Mouse (Mus musculus): Measurements from ENCODE around the gene Agbl4. TPM values are rescaled to one million over a fixed set of nuclear protein-coding genes. Genes with fewer than 3 reads are reported as not detected.

Gene Agbl4
- total RNA-seq, 2 experiments from 2014 or later, result not detected

DNA sequence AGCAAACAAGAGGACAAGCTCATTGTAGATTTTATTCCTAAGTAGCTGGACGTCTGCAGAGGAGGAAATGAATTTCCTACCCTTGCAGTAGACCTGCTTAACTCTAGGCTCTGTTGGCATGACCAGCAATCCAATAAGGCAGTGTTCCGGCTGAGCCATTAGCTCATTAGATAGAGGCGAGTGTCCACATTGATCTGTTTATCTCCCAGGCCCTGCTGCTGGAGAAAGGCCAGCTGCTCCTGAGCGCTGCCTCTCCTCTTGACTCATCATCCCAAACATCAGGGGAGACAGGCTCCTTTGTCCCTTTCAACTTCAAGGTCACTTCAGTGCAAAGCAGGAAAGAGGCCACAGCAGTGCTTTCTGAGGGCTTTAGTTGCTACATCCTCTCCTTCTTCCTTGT lies 858.0 kb downstream of the Agbl4 start:
- ATAC-seq (ENCODE audit: poor library complexity, severe bottlenecking), result no peak

DNA sequence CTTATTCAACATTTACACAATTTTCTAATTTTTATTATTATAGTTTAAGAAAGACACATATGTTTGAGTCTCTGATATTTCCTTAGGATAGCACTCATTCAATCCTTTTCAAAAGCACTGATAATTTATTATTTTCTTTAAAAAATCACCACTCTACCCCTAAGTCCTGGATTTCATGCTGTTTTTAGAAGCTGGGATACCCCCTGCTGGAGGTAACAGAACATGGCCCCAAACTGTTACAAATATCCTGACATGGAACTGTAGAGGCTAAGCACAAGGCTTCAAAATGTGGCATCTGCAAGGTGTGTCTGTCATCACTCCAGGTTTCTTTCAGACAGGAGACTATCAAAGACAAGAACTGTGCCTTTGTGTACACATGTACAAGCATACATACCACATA lies 859.5 kb downstream of the Agbl4 start:
- ATAC-seq (ENCODE audit: poor library complexity, severe bottlenecking), result no peak

DNA sequence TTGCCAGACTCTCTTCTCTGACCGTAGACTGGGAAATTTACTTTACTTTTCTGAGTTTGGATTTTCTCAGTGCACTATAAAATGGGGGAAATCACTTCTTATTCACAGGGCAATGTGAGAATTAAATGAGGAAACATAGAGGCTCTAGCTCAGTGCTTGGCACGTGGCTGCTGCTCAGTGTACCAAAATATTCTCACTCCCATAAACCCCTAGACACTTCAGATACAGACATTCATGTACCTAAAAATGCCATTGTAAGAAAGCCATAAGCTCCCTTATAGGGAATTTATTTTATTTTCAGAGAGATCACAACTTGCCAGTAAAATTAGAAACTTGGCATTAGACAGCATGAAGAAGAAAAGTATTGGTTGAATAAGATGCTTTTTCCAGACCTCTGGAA lies 883.5 kb downstream of the Agbl4 start:
- ATAC-seq (ENCODE audit: poor library complexity, severe bottlenecking), result no peak

DNA sequence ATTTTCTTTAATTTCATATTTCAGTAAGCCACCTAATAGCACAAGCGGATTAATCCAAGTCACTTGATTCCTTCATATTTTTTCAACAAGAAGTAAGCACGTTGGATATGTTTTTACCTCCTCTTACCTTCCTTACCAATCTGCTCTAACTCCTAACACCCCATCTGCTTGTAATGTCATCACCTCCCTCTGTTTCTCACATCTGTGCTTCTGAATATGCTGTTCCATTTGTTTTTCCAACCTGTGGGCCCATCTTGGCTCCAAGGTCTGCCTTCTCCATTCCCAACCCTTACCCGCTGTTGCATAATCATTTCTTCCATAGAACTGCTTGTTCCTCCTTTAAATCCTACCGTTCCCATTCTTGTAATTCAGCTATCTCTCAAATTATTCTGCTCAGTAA lies 884.4 kb downstream of the Agbl4 start:
- ATAC-seq (ENCODE audit: poor library complexity, severe bottlenecking), result no peak

DNA sequence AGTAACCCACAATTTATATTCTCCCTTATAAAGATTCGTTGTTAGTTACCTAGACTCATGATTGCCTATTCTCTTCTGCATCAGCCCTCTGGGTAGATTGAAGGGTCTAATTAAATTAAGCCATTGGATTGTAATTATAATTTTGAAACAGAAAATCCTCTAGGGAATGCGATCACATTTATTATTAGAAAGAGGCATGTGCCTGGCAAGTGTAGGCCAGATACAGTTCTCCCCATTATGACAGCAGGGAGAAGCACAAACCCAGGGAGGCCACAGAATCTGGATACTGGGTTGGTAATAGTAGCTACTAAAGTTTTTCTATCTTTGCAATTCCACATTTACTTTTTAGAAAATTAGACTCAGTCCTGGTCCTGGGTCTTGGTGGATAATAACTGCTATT lies 887.2 kb downstream of the Agbl4 start:
- ATAC-seq (ENCODE audit: poor library complexity, severe bottlenecking), result no peak

DNA sequence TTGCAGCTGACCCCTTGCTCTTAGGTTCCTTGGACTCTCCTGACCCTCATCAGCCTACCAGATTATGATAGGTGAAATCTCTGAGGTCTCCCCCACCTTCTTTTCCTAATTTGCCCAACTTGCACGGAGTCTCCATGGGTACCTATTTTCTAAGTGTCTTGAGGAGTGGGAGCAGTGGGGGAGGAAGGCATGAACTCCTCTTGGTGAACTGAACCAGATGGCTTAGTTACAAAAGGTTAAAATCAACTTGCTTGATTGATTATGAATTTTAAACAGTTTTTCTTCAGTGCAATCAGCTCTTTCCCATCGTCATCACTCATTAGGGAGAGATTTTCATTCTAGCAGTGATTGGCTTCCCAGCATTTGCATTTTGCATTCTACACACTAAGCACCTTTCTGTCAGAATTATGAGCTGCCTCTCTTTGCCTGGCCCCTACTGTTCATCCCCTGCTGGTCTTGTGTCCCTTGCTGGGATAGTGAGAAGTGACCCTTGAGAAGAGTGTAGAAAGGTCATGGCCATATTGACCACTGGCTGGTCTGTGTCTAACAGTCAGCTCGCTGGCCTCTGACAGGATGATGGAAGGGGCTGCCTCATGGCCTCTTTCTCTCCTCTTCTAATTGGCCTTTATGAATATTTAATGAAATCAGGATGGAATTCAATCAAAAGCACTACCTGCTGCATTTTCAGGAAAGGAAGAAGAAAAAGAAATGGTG lies 897.2 kb downstream of the Agbl4 start:
- no peak for ATAC-seq (ENCODE audit: poor library complexity, severe bottlenecking)

DNA sequence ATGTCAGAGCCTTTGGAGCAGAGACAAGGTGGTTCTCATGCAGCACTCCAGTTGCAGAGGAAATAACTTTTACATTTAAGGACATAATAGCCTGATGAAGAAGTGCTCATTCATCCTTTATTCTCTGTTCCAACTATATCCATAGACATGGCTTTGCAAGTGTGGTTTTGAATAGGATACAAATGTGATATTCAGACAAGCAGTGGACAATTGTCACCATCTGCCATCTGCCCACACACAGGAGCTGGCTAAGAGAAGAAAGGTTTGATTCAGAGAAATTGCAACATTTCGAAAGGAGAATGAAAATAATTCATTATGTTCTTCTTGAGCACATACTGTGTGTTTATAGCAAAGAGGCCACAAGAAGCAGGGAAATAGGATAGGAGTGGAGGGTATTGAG lies 909.1 kb downstream of the Agbl4 start:
- ATAC-seq (ENCODE audit: poor library complexity, severe bottlenecking), result no peak

DNA sequence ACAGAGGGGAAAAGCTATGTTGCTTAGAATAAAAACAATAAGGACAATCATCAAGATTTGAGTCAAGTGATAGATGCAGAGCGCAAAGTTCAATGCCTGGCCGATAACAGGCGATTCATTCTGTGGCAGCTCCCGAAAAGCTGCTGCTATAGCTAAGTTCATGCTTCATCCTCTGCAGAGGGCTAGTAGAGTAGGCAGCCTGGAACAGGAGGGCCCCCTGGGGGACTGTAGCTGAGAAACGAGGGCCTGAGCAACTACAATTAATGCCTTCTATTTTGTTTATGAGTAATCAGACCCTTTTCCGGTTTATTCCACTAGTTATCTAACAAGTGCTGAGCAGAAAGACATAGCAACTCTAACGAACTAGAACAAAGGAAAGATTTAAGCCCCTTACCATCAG lies 909.7 kb downstream of the Agbl4 start:
- no peak for ATAC-seq (ENCODE audit: poor library complexity, severe bottlenecking)

DNA sequence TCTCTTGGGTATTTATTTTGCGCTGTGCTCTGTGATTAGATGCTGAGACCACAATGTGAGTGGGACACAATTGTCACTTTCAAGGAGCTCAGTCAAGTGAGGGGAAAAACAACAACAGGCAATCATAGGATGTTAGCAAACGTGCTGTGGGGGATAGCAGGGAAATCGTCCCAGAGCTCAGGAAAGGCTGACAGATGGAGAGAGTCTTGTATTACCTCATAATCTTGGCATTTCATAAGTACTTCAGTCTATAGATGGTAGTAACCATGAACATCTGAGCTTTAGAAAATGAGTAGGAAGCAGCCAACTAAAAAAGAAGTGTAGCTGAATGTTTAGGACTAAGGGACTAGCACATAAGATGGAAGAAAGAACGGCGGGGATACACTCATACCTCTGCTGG lies 910.2 kb downstream of the Agbl4 start:
- no peak for ATAC-seq (ENCODE audit: poor library complexity, severe bottlenecking)

DNA sequence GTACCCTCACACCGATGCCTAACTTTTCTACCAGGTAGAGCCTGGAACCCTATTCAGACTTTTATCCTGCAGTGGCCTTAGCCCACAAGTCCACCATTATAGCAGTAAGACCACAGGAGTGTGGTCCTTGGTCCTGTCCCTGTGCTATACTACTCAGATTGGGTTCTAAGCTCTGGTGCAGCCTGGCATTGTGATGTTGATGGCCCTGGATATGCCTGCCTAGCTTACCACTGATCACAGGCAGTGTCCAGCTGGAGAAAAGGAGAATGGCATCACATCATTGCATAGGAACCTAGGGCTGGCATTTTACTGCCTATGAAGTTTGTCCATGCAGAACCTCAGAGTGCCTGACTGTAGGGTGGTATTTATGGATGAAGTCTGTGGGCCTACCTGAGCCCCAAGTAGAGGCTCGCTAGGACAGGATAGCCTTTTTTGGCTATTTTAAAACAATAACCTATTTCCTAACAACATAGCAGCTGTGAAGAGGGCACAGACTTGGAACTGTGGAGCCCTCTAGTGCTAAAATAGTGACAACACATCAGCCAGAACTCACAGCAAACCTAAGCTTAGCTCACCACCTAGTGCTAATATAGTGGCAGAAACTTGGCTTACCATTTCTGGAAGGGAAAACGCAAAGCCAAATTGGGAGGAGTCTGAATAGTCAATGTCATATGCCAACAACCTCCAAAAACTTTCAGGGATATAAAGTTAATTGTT lies 911.3 kb downstream of the Agbl4 start:
- no peak for ATAC-seq (ENCODE audit: poor library complexity, severe bottlenecking)

DNA sequence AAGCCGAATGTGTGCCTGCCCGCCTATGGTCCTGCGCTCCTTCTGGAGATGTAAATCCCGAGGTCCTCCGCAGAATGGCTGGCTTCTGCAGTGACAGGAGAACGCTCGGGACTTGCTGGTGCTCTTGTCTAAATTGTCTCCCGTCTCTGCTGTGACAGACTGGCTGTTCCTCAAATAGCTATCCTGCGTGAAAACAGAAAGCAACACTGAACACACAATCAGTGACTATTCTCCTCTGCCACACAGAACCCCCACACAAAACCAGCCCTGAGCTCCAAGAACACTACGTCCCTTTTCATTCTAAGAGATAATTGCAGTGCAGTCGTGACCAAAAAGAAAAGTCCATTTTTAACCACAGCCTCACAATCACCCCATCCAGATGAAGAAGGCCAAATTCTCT lies 929.6 kb downstream of the Agbl4 start:
- no peak for ATAC-seq (ENCODE audit: poor library complexity, severe bottlenecking)

DNA sequence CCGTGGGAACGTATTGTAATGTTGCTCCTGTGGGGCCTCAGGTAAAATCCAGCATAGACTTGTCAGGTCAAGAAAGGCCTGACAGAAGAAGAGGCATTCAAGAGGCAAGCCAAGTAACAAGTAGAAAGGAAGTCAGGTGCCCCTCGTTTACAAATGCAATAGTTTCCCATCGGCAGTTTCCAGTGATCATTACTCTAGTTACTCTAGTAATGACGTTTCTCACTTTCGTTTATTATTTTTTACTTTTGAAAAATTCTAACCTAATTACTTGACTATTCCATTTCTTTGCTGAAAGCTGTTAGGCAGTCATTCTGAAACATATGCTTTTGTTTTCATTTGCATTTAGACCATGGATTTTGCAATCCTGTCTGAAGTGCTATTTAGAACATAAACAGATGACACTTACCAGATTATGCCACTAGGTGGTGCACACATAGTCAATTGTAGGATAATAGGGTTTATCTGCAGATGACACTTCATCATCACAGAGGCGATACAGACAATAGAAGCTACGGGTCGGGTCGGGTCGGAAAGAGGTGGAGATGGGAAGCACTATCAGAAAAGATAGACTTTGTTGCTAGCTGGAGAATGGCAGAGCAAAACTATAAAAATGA lies 930.4 kb downstream of the Agbl4 start:
- no peak for ATAC-seq (ENCODE audit: poor library complexity, severe bottlenecking)

DNA sequence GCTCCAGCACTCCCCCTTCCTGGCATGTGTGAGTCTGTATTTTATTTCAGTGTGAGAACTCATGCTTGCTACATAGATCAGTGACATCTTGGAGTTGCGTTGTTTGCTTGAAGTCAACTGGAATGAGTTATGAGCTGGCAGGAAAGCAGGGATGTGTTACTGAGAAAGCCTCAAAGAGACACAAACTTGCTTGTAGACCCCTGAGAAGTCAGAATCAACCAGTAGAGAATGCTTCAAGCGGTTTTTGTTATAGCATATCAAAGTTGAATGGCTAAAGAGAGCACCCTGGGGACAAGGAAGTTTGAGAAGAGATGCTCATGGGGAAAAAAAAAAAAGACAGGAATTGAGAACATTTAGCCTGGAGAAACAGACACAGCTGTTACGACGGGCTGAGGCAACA lies 932.0 kb downstream of the Agbl4 start:
- ATAC-seq (ENCODE audit: poor library complexity, severe bottlenecking), result no peak

DNA sequence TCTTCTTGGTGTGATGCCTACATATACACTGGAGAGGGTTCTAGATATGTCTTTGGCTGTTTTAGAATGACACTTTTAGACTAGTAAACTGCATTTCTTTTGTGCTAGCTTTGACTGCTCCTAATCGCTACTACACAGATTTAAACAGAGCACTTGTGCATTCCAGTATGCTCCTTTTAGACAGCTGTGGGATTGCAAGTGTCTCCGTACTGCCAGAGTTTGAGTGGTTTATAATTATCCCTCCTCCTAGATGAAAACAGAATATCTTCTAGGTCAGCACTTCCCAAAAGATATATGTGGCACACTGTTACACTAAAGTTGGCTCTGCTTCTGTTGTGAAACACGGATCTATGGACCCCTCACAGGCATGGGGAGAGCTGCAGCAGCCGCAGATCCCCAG lies 935.4 kb downstream of the Agbl4 start:
- no peak for ATAC-seq (ENCODE audit: poor library complexity, severe bottlenecking)

DNA sequence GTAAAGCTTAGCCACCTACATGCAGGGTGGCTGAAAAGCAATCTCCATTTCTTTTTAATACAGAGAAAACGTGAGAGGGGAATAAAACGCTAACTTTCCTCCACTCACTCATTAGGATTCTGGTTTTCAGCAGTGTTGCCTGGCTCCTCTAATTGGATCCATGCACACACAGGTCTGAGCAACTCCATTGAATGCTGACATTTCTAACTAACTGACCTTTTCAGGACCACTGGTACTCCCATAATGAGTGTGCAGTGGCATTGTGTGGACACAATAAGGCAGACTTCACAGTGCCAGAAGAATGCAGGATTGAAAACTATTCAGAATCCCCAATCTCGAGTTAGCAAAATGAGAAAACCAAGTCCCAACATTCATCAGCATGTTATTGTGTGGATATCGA lies 952.5 kb downstream of the Agbl4 start:
- ATAC-seq (ENCODE audit: poor library complexity, severe bottlenecking), result no peak

DNA sequence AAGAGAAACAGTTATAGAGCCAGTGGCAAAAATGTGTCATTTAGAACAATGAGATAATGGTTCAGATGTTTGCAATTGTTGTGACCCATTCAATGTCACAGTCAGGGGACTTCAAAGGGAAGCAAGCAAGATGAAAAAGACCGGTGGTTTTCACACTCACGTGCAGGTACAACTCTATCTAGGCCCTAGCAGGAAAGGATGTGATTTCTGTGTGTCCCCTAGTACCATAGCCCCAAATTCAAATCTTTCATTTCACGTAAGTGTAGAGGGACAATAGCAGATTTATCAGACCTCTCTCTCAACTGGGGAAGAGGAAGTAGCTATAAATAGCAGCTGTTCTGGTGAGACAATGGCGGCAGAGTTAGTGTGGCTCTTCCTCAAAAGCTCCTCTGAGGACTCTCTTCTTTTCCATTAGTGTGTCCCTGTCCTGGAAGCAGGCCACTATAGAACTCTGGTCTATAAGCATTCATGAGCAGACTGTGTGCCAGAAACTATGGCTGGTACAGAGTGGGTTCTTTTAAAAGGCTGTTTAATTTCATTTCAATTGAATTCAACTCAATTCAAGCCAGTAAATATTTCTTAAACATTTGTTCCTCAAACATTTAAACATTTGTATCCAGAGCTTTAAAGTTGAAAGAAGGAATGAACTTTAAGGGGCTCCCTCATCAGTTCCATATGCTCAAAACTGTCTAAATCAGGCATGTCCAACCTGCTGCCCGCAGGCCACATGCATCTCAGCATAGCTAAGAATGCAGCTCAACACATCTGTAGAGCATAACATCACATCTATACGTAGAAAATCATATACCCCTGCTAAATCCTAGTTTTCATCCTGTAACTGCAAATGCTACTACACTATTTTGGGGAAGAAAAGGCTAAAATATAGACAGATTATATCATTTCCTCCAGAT lies 953.4 kb downstream of the Agbl4 start:
- peak; percentile 35; the same call in 1 of the 2 replicates for ATAC-seq (ENCODE audit: poor library complexity, severe bottlenecking)

DNA sequence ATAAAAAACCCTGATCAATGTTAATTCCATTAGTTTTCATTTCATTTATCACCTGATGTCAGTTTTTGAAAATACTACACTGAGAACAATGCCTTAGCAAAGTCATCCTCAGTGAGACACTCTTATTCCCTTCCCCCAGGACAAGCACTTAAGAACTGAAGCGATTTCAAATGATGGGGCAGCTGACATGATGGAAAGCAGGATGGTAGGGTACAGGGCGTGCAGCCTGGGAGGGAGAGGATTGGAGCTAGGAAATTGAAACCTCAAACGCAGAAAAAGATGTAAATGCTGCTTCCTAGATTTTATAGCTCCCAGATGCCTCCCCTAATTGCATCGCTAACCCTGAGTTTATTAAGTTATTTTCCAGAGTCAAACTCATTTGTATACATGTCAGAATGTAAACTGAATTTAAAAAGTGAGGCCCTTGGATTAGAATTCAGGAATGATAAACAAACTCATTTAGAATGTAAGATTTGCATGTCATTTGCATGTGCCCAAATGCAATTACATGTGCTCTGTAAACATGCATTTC lies 959.2 kb downstream of the Agbl4 start:
- no peak for ATAC-seq (ENCODE audit: poor library complexity, severe bottlenecking)

DNA sequence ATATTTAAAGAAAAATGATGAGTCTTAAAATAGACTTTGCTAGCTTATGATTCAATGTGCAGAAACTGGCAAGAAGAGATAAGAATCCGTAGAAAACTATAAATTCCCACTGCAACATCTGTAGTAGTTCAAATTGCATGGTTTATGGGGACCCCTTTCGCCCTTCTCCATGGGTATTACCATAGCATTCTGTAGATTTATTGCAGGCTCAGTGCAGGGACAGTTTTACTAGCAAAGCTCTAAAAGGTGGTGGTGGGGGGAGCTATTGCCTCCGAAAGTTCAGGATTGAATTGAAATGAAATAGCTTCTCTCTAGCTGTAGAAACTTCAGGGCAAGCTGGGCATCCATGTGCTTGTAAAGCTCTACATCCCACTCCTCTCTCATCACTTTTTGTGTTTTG lies 959.7 kb downstream of the Agbl4 start:
- ATAC-seq (ENCODE audit: poor library complexity, severe bottlenecking), result no peak

DNA sequence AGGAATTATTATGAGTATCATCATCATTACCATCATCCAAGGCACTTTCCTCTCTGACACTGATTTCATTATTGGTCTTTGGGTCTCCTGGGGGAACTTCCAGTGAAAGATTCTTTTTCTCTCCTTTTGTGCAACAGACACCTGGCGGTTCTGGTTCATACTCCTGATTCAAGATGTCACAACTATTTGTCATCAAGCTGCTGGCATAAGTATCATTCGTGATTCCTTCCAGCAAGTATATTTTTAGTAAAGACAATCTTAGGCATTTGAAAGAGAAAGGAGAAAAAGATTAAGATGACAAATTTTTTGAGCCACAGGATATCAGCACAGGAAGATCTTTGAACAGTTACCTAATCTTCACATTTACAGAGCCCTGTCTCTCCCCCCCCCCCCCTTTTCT lies 966.7 kb downstream of the Agbl4 start:
- ATAC-seq (ENCODE audit: poor library complexity, severe bottlenecking), result no peak

DNA sequence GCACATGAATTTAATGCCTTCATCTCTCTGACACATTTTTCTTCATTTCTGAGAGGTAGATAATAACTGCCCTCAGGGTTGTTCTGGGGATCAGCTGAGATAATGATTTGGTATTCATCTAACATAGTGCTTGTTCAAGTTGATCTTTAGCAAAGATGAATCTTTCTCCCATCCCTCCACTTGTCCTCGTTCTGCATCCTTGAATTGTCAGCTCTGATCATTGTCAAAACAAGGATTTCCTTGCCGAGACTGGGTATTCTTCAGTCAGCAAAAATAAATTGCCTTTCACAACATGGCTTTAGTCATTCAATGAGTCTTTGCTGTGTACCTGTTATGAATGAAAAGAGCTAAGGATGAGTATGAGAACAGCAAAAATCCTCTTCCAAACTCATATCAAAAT lies 970.3 kb downstream of the Agbl4 start:
- ATAC-seq (ENCODE audit: poor library complexity, severe bottlenecking), result no peak

DNA sequence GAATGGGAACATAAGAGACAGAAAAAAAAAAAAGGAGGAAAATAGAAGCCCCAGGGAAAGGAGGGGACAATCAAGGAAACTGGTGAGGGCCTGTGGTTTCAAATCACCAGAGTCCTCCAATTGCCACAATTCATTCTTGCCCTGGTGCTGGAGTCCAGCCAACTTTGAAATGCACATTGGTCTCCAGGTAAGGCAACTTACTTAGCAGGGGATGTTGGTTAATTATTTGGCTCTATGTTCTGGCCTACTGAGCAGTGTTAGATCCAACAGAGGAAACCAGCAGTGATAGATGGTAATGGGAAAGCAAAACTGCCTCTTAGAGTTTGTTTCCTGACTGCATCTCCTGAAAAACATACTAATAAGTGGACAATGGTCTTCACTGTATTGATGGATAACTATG lies 979.7 kb downstream of the Agbl4 start:
- ATAC-seq (ENCODE audit: poor library complexity, severe bottlenecking), result no peak

All from megakaryocyte, adult 5-6 weeks (primary cell).